Comparison of ENCODE assay signal across 31 mouse cellular contexts in the genomic region with DNA sequence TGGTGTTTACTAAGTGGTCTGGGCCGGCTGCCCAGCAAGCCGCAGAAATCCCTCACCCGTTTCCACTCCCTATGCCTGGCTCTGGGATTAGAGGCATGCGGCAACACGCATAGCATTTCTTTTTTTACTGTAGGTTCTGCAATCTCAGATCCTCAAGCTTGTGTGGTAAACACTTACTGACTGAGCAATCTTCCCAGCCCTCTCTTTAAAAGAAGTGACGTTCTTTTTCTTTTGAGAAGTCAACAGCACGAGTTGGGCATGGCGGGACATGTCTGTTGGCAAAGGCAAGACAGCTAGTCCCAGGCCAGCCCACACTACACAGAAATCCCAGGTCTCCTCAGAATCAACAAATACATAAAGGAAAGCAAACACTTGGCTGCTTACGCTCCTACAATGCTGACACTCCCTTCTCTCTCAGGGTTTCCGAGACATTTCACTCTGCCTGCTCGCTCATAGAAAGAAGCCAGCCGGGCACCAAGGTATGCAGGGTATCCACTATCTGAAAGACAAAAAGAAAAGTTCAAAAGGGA. TPM values are rescaled to one million over a fixed set of nuclear protein-coding genes. Genes with fewer than 3 reads are reported as not detected.
DNase-seq lines count a peak whose midpoint lies in the region; ATAC-seq and TF ChIP-seq lines count a peak whose summit lies in the region.
"Had no signal": no experiment of that assay in that cellular context is flagged by ENCODE, and none has a peak within 500 bp of the region (broad histone marks: within the 10 kb centered on the region; RNA-seq: fewer than 3 reads in every experiment).

No protein-coding gene starts in this region.

- H3K4me1 ChIP-seq in lung, postnatal 0 days (ENCODE audit: insufficient read depth, low read depth, low read length), result no peaks in the 10 kb centered on the region
- H3K4me1 ChIP-seq in ES-Bruce4 (ENCODE audit: control insufficient read depth, insufficient read depth, low read length), result no peaks in the 10 kb centered on the region
- H3K4me1 ChIP-seq: forebrain, embryonic 10.5 days; forebrain, embryonic 15.5 days; heart, embryonic 13.5 days; hindbrain, embryonic 10.5 days; hindbrain, embryonic 15.5 days; limb, embryonic 10.5 days; limb, embryonic 15.5 days; liver, embryonic 13.5 days; stomach, embryonic 15.5 days had no signal

- no peak for TF ChIP-seq POLR2A in ES-Bruce4 (IDR thresholded peaks at IDR 0.05; ENCODE audit: insufficient read depth, low read length)

- no peaks in the 10 kb centered on the region for H3K27me3 ChIP-seq in lung, postnatal 0 days (replicated peaks; ENCODE audit: insufficient read depth, low read length)
- no peaks in the 10 kb centered on the region for H3K27me3 ChIP-seq in ES-Bruce4 (ENCODE audit: control insufficient read depth, insufficient read depth, low read length, poor library complexity, severe bottlenecking)
- H3K27me3 ChIP-seq: embryonic facial prominence, embryonic 13.5 days; forebrain, embryonic 15.5 days; heart, embryonic 13.5 days; hindbrain, embryonic 15.5 days; limb, embryonic 15.5 days; liver, embryonic 13.5 days; stomach, embryonic 15.5 days had no signal

- no peak overlapping the region for H3K4me3 ChIP-seq in lung, postnatal 0 days (ENCODE audit: low read depth, low read length)
- no peak overlapping the region for H3K4me3 ChIP-seq in ES-Bruce4 (ENCODE audit: low read depth, low read length)
- H3K4me3 ChIP-seq: embryonic facial prominence, embryonic 13.5 days; forebrain, embryonic 10.5 days; forebrain, embryonic 15.5 days; heart, embryonic 13.5 days; hindbrain, embryonic 10.5 days; hindbrain, embryonic 15.5 days; limb, embryonic 10.5 days; limb, embryonic 15.5 days; liver, embryonic 13.5 days; stomach, embryonic 15.5 days had no signal

- peaks cover 54% of the 10 kb centered on the region for H3K36me3 ChIP-seq in lung, postnatal 0 days (ENCODE audit: insufficient read depth, low read length)
- H3K36me3 ChIP-seq in ES-Bruce4 (ENCODE audit: control insufficient read depth, insufficient read depth, low read length, poor library complexity, severe bottlenecking), result peaks cover 23% of the 10 kb centered on the region

- H3K27ac ChIP-seq in lung, postnatal 0 days (ENCODE audit: low read length), result no peak overlapping the region
- H3K27ac ChIP-seq in ES-Bruce4 (ENCODE audit: insufficient read depth, low read length), result peak overlapping the region; percentile 41
- H3K27ac ChIP-seq: embryonic facial prominence, embryonic 13.5 days; forebrain, embryonic 10.5 days; forebrain, embryonic 15.5 days; heart, embryonic 13.5 days; hindbrain, embryonic 10.5 days; hindbrain, embryonic 15.5 days; limb, embryonic 10.5 days; liver, embryonic 13.5 days; stomach, embryonic 15.5 days had no signal

- no peak for TF ChIP-seq CTCF in lung, postnatal 0 days (IDR thresholded peaks at IDR 0.05)
- TF ChIP-seq CTCF in ES-Bruce4 (IDR thresholded peaks at IDR 0.05; ENCODE audit: low read depth, low read length), result no peak

- WGBS in lung, postnatal 0 days, result 78% methylated on average over 12 of the region's 12 CpGs

- H3K9me3 ChIP-seq in lung, postnatal 0 days (ENCODE audit: low read length), result no peaks in the 10 kb centered on the region
- H3K9me3 ChIP-seq in ES-Bruce4 (replicated peaks; ENCODE audit: control insufficient read depth, insufficient read depth, low read length, poor library complexity, severe bottlenecking), result no peaks in the 10 kb centered on the region
- H3K9me3 ChIP-seq: embryonic facial prominence, embryonic 13.5 days; forebrain, embryonic 10.5 days; forebrain, embryonic 15.5 days; heart, embryonic 13.5 days; hindbrain, embryonic 10.5 days; hindbrain, embryonic 15.5 days; limb, embryonic 10.5 days; limb, embryonic 15.5 days; liver, embryonic 13.5 days; stomach, embryonic 15.5 days had no signal

- DNase-seq in lung, postnatal 0 days (ENCODE audit: low spot score), result peak; percentile 16
- DNase-seq in lung, postnatal 10 days, result no peak
- peak; percentile 33 for DNase-seq in R1 (ENCODE audit: low read depth, low spot score)
- peak; percentile 67 for DNase-seq in gonadal fat pad, adult 2 months (ENCODE audit: low read depth)
- DNase-seq in gastrocnemius, postnatal 36 days, result no peak
- DNase-seq in left cerebral cortex, postnatal 36 days (ENCODE audit: low spot score in 2 of 2), result no peak
- DNase-seq: adrenal gland, postnatal 14 days; cerebellum, adult 11 months; cerebellum, adult 9-10 months; embryo, embryonic 11 days; gastrocnemius, postnatal 25 days; heart, postnatal 10 days; kidney, adult 11 months; kidney, postnatal 14 days; liver, embryonic 13.5 days; lung, embryonic 14.5 days; midbrain, embryonic 14.5 days; thymus, adult 18-20 months; thymus, postnatal 25 days had no signal

- no peak overlapping the region for H3K9ac ChIP-seq in lung, postnatal 0 days (replicated peaks; ENCODE audit: low read depth)
- no peak overlapping the region for H3K9ac ChIP-seq in ES-Bruce4 (ENCODE audit: low read depth, poor library complexity, severe bottlenecking)
- H3K9ac ChIP-seq: embryonic facial prominence, embryonic 13.5 days; forebrain, embryonic 15.5 days; heart, embryonic 13.5 days; hindbrain, embryonic 15.5 days; limb, embryonic 15.5 days; liver, embryonic 13.5 days; lung, embryonic 14.5 days; stomach, embryonic 15.5 days had no signal

- peak; percentile 44; the same call in 1 of the 2 replicates for ATAC-seq in lung, postnatal 0 days
- ATAC-seq: CD4-positive, CD25-positive, alpha-beta regulatory T cell, adult 4 months; forebrain, embryonic 15.5 days; inflammation-experienced regulatory T-cells, adult 6 months had no signal

- intact Hi-C loops in gastrocnemius, postnatal 36 days (cut with DNase I), result no loop called here
- intact Hi-C loops in left cerebral cortex, postnatal 36 days (cut with DNase I), result no loop called here

- no peak for TF ChIP-seq EP300 in lung, postnatal 0 days (IDR thresholded peaks at IDR 0.05)
- no peak for TF ChIP-seq EP300 in ES-Bruce4 (IDR thresholded peaks at IDR 0.05; ENCODE audit: insufficient read depth, low read depth, low read length)

- H3K4me2 ChIP-seq in lung, postnatal 0 days (replicated peaks; ENCODE audit: low read depth, low read length), result no peak overlapping the region
- H3K4me2 ChIP-seq: embryonic facial prominence, embryonic 13.5 days; forebrain, embryonic 15.5 days; heart, embryonic 13.5 days; hindbrain, embryonic 15.5 days; limb, embryonic 15.5 days; liver, embryonic 13.5 days; lung, embryonic 14.5 days; stomach, embryonic 15.5 days had no signal

RNA-seq across cellular contexts. Expression of a gene that starts 38.1 kb away (rescaled TPM):
- polyA plus RNA-seq in lung, postnatal 0 days (2015; fragmentation: Nextera tagmentation; extraction: Ambion mirVana), result 4.1 TPM in 2 replicates
- 3.0 TPM in 2 replicates for polyA plus RNA-seq in ES-Bruce4 (2011; ENCODE audit: insufficient read depth, insufficient read length, low read depth, missing spikeins)
- polyA plus RNA-seq in gonadal fat pad, adult 2 months (2012; rRNA removed), result 1.0 and 1.2 TPM in 2 replicates
- under 1 TPM; 0.20 to 0.38 TPM for total RNA-seq in gastrocnemius, postnatal 36 days (2021)
- total RNA-seq in left cerebral cortex, postnatal 36 days (2021), result 1 to 10 TPM; 1.3 TPM

RNA-seq across cellular contexts. Expression of a gene that starts 38.3 kb away (rescaled TPM):
- 77.7 and 87.3 TPM in 2 replicates for polyA plus RNA-seq in lung, postnatal 0 days (2015; fragmentation: Nextera tagmentation; extraction: Ambion mirVana)
- 81.2 and 87.7 TPM in 2 replicates for polyA plus RNA-seq in ES-Bruce4 (2011; ENCODE audit: insufficient read depth, insufficient read length, low read depth, missing spikeins)
- polyA plus RNA-seq in gonadal fat pad, adult 2 months (2012; rRNA removed), result 35.7 and 40.7 TPM in 2 replicates
- total RNA-seq in gastrocnemius, postnatal 36 days (2021), result 10 to 100 TPM; 20.5 to 21.6 TPM
- 100 to 1,000 TPM; 437 to 470 TPM for total RNA-seq in left cerebral cortex, postnatal 36 days (2021)

RNA-seq across cellular contexts. Expression of a gene that starts 38.4 kb away (rescaled TPM):
- 30.0 and 34.7 TPM in 2 replicates for polyA plus RNA-seq in lung, postnatal 0 days (2015; fragmentation: Nextera tagmentation; extraction: Ambion mirVana)
- 157 and 170 TPM in 2 replicates for polyA plus RNA-seq in ES-Bruce4 (2011; ENCODE audit: insufficient read depth, insufficient read length, low read depth, missing spikeins)
- polyA plus RNA-seq in gonadal fat pad, adult 2 months (2012; rRNA removed), result 6.3 and 10.0 TPM in 2 replicates
- total RNA-seq in gastrocnemius, postnatal 36 days (2021), result 100 to 1,000 TPM; 161 to 167 TPM
- total RNA-seq in left cerebral cortex, postnatal 36 days (2021), result 10 to 100 TPM; 53.6 to 62.7 TPM

Comparison
In these comparisons a context has a peak if more than half of its experiments do, and no peak if none do; other contexts are left out.
1. DNase-seq: peak in lung, postnatal 0 days (single experiment), R1 (single experiment) and gonadal fat pad, adult 2 months (single experiment); none in lung, postnatal 10 days (single experiment), gastrocnemius, postnatal 36 days (0 of 2) and left cerebral cortex, postnatal 36 days (0 of 2).